Mouse (Mus musculus): ENCODE measurements around the gene Ank3.

DNA sequence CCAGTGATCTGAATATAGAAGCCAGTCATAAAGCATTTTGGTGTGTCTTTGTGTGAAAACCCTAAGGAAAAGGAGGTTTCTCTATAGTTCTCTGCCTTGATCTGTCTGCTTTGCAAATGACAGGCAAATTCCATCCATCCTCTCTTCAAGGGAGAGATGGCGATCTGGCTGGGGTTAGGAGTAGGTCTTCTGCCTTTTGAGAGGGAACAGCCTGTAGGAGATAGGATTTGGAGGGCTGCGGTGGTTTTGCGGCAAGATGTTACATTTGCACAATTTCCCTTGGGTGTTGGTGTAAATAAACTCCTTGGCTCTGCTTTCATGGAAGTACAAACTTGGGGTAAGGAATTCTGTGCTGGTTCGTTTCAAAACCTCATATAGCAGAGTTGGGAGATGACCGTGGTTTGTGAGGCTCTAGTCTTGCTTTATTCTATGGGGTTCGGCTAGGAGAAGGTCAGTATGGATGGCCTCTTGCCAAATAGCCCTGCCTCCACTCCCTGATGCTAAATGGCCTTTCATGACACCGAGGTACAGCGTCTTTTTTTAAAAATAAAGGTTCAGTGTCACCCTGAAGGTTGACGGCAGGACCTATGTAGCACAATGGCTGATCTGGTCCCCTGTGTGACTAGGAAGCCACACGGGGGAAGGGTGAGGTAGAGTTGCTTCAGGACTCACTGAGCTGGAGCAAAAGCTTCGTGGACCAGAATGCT lies 309.4 kb downstream of the Ank3 start:
- TF ChIP-seq POLR2A (IDR thresholded peaks at IDR 0.05; ENCODE audit: low read depth, low read length) (no peak), CTCF (IDR thresholded peaks at IDR 0.05; ENCODE audit: extremely low read depth, insufficient read depth, insufficient read length, insufficient replicate concordance) (no peak)

Measured in spleen, adult 2 months (tissue).